Mouse (Mus musculus) hematopoietic multipotent progenitor cell, adult 10-12 weeks (in vitro differentiated cells): ENCODE results near the gene Asb8. TPM values are rescaled to one million over a fixed set of nuclear protein-coding genes. Genes with fewer than 3 reads are reported as not detected.

Source experiments
- polyA plus RNA-seq: library from polyadenylated mRNA; stranded (reverse); fragments of >175 nt; gene quantifications from 2 replicates; pipeline ENCODE4 v1.2.3, GENCODE M21; 2012; ENCODE audit warnings: low replicate concordance

Gene Asb8
- polyA plus RNA-seq = 3.5 and 5.5 TPM in 2 replicates

GRCm38 (mm10) chr15:98165525-98165924, at the start of gene Asb8:
Asb8 (minus strand) TSS chr15:98165625.

GRCm38 (mm10) chr15:98195442-98195841, 30.0 kb upstream of the Asb8 start, which contains the start of gene Olfr288:
Olfr288 (minus strand) TSS chr15:98195542.

GRCm38 (mm10) chr15:98166963-98167644, 1.7 kb upstream of the Asb8 start, which contains the start of gene Ccdc184:
Ccdc184 (plus strand) TSS chr15:98167158.

GRCm38 (mm10) chr15:98093121-98094011, 72.1 kb downstream of the Asb8 start, which contains the start of gene Senp1:
Senp1 (minus strand) TSS chr15:98093744.

GRCm38 (mm10) chr15:98092372-98093120, 72.9 kb downstream of the Asb8 start, which contains the start of gene Pfkm:
Pfkm (plus strand) TSS chr15:98092589.

Other genes starting within 250 kb of the Asb8 start
- 10.3 and 20.9 TPM in 2 replicates for gene Tmem106c, start 201.4 kb downstream of the Asb8 start, polyA plus RNA-seq
- 0.08 and 0.13 TPM in 2 replicates for gene Col2a1, start 160.9 kb downstream of the Asb8 start, polyA plus RNA-seq
- 0.92 and 4.1 TPM in 2 replicates for gene Pfkm, start 73.0 kb downstream of the Asb8 start, polyA plus RNA-seq
- gene Senp1, start 71.9 kb downstream of the Asb8 start, polyA plus RNA-seq = 13.0 and 14.5 TPM in 2 replicates
- gene Ccdc184, start 1.5 kb upstream of the Asb8 start, polyA plus RNA-seq = 0.30 and 0.68 TPM in 2 replicates
- gene Olfr288, start 29.9 kb upstream of the Asb8 start, polyA plus RNA-seq = not detected in 2 replicates
- gene Gm44579, start 55.4 kb upstream of the Asb8 start, polyA plus RNA-seq = not detected in 2 replicates
- gene Olfr287, start 55.4 kb upstream of the Asb8 start, polyA plus RNA-seq = not detected in 2 replicates
- not detected in 2 replicates for gene Olfr286, start 68.8 kb upstream of the Asb8 start, polyA plus RNA-seq
- not detected in 2 replicates for gene H1fnt, start 91.7 kb upstream of the Asb8 start, polyA plus RNA-seq
- gene Zfp641, start 130.5 kb upstream of the Asb8 start, polyA plus RNA-seq = not detected in 2 replicates
- not detected in 2 replicates for gene Olfr285, start 151.7 kb upstream of the Asb8 start, polyA plus RNA-seq
- not detected in 2 replicates for gene Olfr284, start 175.4 kb upstream of the Asb8 start, polyA plus RNA-seq
- gene Olfr283, start 215.3 kb upstream of the Asb8 start, polyA plus RNA-seq = not detected in 2 replicates